Mouse (Mus musculus) CH12.LX (cell line): ENCODE data around the gene Tradd.

ENCODE experiments used
- CTCF ChIP-seq, 2 experiments: IDR thresholded peaks in 1 of 2; conservative IDR thresholded peaks in 1 of 2; 2 replicates each; pipeline ENCODE4 v1.5.1; 2011 to 2012; ENCODE audit warnings: low read depth in 2 of 2, low read length in 2 of 2, improper control_type of control experiment in 1 of 2, inconsistent platforms in 1 of 2, mild to moderate bottlenecking in 1 of 2, moderate library complexity in 1 of 2
- E2F4 ChIP-seq: IDR thresholded peaks from 2 replicates; pipeline ENCODE4 v1.6.1; 2011; ENCODE audit warnings: low read depth, low read length, improper control_type of control experiment; ENCODE audit not compliant: insufficient replicate concordance
- KAT2A ChIP-seq: IDR thresholded peaks from 2 replicates; pipeline ENCODE4 v1.6.1; 2012; ENCODE audit warnings: low read length, improper control_type of control experiment, inconsistent platforms; ENCODE audit not compliant: insufficient replicate concordance
- MYC ChIP-seq: IDR thresholded peaks from 2 replicates; pipeline ENCODE4 v1.6.1; 2011; ENCODE audit warnings: low read depth, mild to moderate bottlenecking, improper control_type of control experiment, low read length
- POLR2AphosphoS2 ChIP-seq: IDR thresholded peaks from 2 replicates; pipeline ENCODE4 v1.6.1; 2011; ENCODE audit warnings: low read depth, low read length, improper control_type of control experiment
- SIN3A ChIP-seq: IDR thresholded peaks from 2 replicates; pipeline ENCODE4 v1.6.1; 2012; ENCODE audit warnings: low read length, improper control_type of control experiment, inconsistent platforms
- SMC3 ChIP-seq: IDR thresholded peaks from 2 replicates; pipeline ENCODE4 v1.6.1; 2011; ENCODE audit warnings: low read depth, low read length, improper control_type of control experiment
- TCF12 ChIP-seq: IDR thresholded peaks from 2 replicates; pipeline ENCODE4 v1.6.1; 2014; ENCODE audit warnings: low read depth, mild to moderate bottlenecking, inconsistent platforms, low read length, improper control_type of control experiment
- USF1 ChIP-seq: IDR thresholded peaks from 2 replicates; pipeline ENCODE4 v1.6.1; 2014; ENCODE audit warnings: low read depth, mild to moderate bottlenecking, inconsistent platforms, low read length, improper control_type of control experiment

- no peak for TF ChIP-seq CTCF (conservative IDR thresholded peaks at IDR 0.05 in 1 of 2, IDR thresholded peaks at IDR 0.05 in 1 of 2; ENCODE audit: low read depth in 2 of 2, low read length in 2 of 2)
- TF ChIP-seq MYC: no peak
- no peak for TF ChIP-seq E2F4
- TF ChIP-seq USF1: no peak
- no peak for TF ChIP-seq POLR2AphosphoS2
- no peak for TF ChIP-seq SIN3A
- no peak for TF ChIP-seq KAT2A
- no peak for TF ChIP-seq SMC3
- no peak for TF ChIP-seq TCF12
Measured at GRCm38 (mm10) chr8:105307670-105308069, 43.3 kb upstream of the Tradd start.
